Mouse (Mus musculus): ENCODE results near the gene Cacna1c. TPM values are rescaled to one million over a fixed set of nuclear protein-coding genes. Genes with fewer than 3 reads are reported as not detected.
A peak's percentile ranks its signal among the peaks of the same experiment; 100 is the strongest.

Cacna1c gene
- polyA plus RNA-seq, 1 experiment from 2014 or later = 2.1 TPM

DNA sequence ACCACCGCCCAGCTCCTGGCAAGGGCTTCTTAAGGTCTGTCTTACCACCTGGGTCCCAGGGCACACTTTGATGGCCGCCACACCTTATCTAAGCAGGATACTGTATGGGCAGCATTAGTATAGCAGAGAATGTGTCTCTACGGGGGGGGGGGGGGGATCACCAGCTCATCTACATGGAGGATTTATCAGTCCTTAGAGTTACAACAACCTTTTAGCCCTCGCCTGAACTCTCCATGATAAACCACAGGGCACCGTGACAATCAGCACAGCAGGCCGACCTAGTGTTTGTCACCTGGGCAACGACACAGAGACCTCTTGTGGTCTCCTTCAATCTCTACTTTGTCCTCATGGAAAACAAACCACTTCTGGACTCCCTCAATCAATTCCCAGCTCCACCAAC is 363.2 kb downstream of the Cacna1c start:
- DNase-seq (ENCODE audit: low read depth, low spot score) = no peak
- TF ChIP-seq CTCF (IDR thresholded peaks at IDR 0.05) = no peak
- no peaks in the 10 kb centered on the region for H3K27me3 ChIP-seq
- in situ Hi-C loops (cut with MboI; ENCODE audit: low pct_unique_long_range_greater_than_20kb) = loop anchor here (10.0 kb wide), 1 partner anchor 188 kb away; no protein-coding TSS in a partner anchor
- ChIA-PET POLR2A (no interaction called here), CTCF (interaction anchor here (1.3 kb wide), 1 partner anchor 186 kb away, joined by 3 read pairs; no protein-coding TSS in a partner anchor)
- no peak for ATAC-seq

DNA sequence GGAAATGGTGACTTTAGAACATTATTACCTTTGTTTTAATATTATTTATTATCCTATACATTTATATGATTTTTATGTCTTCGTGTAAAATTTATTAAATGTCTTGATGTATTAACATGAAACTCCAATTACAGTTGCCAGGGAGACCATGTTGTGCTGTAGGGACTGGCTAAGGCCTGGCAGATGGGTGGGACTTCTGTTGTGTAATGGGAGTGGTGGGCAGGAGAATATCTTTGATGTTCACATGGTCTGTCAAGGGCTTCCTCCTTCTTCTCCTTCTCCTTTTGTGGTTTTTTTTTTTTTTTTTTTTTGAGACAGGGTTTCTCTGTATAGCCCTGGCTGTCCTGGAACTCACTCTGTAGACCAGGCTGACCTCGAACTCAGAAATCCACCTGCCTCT is 363.6 kb downstream of the Cacna1c start:
- POLR2A ChIA-PET = no interaction called here
- no peak for ATAC-seq

DNA sequence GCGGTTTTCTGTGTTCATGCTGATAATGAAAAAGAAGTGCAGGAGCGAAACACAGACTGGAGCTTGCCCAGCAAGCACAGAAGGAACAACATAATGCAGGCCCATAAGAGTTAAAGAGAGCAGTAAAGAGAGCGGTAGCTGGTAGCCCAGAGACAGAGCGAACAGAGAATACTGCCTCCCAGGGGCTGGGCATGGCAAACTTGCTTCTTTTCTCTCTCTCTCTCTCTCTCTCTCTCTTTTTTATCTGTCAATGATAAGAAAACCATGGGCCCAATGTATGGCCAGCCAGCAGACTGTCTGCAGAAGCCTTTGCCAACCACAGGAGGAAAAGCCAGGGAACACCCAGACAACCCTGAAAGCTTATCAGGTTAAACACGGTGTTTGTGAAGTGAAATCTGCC is 365.4 kb downstream of the Cacna1c start:
- H3K27me3 ChIP-seq = no peaks in the 10 kb centered on the region
- CTCF ChIA-PET = no interaction called here
- in situ Hi-C loops (cut with MboI; ENCODE audit: low pct_unique_long_range_greater_than_20kb) = loop anchor here (10.0 kb wide), 1 partner anchor 186 kb away; no protein-coding TSS in a partner anchor
- ATAC-seq (no peak), DNase-seq (ENCODE audit: low read depth, low spot score) (no peak)
- POLR2A ChIA-PET = no interaction called here
- TF ChIP-seq CTCF (IDR thresholded peaks at IDR 0.05) = no peak

More for the DNA sequence above, 363.6 kb downstream of the Cacna1c start:
- DNase-seq (ENCODE audit: low read depth, low spot score) = no peak
- CTCF ChIA-PET = no interaction called here
- TF ChIP-seq CTCF (IDR thresholded peaks at IDR 0.05) = no peak
- in situ Hi-C loops (cut with MboI; ENCODE audit: low pct_unique_long_range_greater_than_20kb) = loop anchor here (10.0 kb wide), 1 partner anchor 188 kb away; no protein-coding TSS in a partner anchor
- H3K27me3 ChIP-seq = no peaks in the 10 kb centered on the region

DNA sequence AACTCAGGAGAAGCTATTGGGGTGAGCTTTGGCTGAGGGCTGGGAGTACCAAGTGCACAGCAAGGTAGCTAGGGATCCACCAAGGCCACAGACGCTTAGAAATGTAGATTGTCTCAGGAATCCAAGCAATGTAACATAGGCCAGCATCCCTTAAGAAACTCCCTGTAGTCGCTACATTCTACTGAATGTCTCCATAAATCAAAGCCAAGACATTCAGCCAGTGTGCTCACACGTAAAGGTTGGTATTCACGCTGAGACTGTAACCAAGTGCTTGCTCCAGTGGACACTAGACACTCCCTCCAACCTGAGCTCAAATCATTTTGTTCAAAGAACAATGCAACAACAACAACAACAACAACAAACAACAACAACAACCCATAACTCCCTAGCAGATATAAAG is 368.0 kb downstream of the Cacna1c start:
- in situ Hi-C loops (cut with MboI; ENCODE audit: low pct_unique_long_range_greater_than_20kb) = no loop called here
- ATAC-seq (no peak), DNase-seq (ENCODE audit: low read depth, low spot score) (no peak)
- H3K27me3 ChIP-seq = no peaks in the 10 kb centered on the region
- no peak for TF ChIP-seq CTCF (IDR thresholded peaks at IDR 0.05)
- CTCF ChIA-PET = interaction anchor here (1.1 kb wide), 1 partner anchor 9 kb away, joined by 3 read pairs; no protein-coding TSS in a partner anchor
- POLR2A ChIA-PET = interaction anchor here (0.6 to 0.7 kb wide), 2 partner anchors 123 to 309 kb away, joined by 3 to 5 read pairs; no protein-coding TSS in a partner anchor

DNA sequence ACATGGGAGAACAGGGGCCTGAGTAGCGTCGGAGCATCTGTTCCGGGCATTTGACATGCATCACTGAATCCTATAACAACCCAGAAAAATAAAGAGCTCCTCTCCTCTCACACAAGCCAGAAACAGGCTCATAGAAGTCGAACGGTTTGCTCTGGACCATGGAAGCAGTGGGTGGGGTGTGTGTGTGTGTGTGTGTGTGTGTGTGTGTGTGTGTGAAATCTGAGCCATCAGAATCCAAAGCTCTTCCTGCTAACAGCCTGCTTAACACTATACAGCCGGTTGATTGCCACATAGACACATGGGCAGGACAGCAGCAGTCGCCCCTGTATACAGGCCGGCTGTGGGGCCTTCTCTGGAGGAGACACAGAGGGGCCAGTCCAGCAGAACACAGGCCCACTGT is 368.7 kb downstream of the Cacna1c start:
- DNase-seq (ENCODE audit: low read depth, low spot score) = no peak
- no peak for ATAC-seq
- POLR2A ChIA-PET = interaction anchor here (0.6 to 0.7 kb wide), 2 partner anchors 122 to 308 kb away, joined by 3 to 5 read pairs; no protein-coding TSS in a partner anchor
- no peak for TF ChIP-seq CTCF (IDR thresholded peaks at IDR 0.05)
- CTCF ChIA-PET = interaction anchor here (1.1 kb wide), 1 partner anchor 8 kb away, joined by 3 read pairs; no protein-coding TSS in a partner anchor
- no peaks in the 10 kb centered on the region for H3K27me3 ChIP-seq
- in situ Hi-C loops (cut with MboI; ENCODE audit: low pct_unique_long_range_greater_than_20kb) = no loop called here

DNA sequence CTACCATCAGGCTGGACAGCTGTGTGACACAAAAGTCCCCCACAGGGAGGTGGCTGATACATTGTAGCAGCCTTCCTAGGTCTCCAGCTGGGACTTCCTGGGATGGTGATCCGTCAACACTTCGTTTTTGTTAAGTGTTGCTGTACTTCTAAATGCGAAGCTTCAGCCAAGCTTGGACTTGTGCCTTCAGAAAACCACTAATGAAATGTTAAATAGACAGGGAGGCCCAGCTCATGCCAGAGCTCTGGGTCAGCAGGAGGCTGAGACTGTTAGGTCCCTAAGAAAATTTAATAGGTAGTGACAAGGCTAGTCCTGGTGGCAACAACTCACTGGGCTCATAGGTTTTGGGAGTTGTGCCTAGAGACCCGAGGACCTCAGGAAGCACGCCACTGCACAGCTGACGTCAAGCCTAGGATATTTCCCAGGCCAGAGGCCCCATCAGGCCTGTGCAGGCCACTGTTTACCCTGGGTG is 370.8 kb downstream of the Cacna1c start:
- POLR2A ChIA-PET = no interaction called here
- no peak for TF ChIP-seq CTCF (IDR thresholded peaks at IDR 0.05)
- DNase-seq (ENCODE audit: low read depth, low spot score) = no peak
- ATAC-seq = no peak
- CTCF ChIA-PET = interaction anchor here (1.0 kb wide), 1 partner anchor 179 kb away, joined by 3 read pairs; no protein-coding TSS in a partner anchor
- in situ Hi-C loops (cut with MboI; ENCODE audit: low pct_unique_long_range_greater_than_20kb) = no loop called here
- no peaks in the 10 kb centered on the region for H3K27me3 ChIP-seq

DNA sequence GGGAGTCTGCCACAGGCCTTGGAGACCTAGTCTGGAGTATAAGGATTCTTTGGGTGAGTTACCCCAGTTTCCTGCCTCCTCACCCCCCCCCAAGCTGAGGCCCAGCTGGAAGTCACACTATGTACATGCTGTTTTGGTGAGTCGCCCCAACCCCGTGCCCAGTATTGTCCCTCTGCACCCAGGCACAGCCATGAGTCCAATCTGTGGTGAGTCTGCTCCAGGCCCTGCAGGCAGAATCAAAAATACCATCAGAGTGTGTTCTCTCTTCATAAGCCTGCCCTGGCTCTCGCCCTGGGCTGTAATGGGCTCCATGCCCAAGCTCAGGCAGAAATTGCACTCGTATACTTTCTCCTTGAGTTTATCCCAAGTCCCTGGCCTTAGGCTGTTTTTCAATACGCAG is 374.7 kb downstream of the Cacna1c start:
- ChIA-PET CTCF (interaction anchor here (1.3 kb wide), 1 partner anchor 96 kb away, joined by 3 read pairs; no protein-coding TSS in a partner anchor), POLR2A (interaction anchor here (0.9 kb wide), 1 partner anchor 113 kb away, joined by 4 read pairs; no protein-coding TSS in a partner anchor)
- no peaks in the 10 kb centered on the region for H3K27me3 ChIP-seq
- TF ChIP-seq CTCF (IDR thresholded peaks at IDR 0.05) = no peak
- in situ Hi-C loops (cut with MboI; ENCODE audit: low pct_unique_long_range_greater_than_20kb) = no loop called here
- peak; percentile 51 for DNase-seq (ENCODE audit: low read depth, low spot score)
- peak; percentile 28 for ATAC-seq

DNA sequence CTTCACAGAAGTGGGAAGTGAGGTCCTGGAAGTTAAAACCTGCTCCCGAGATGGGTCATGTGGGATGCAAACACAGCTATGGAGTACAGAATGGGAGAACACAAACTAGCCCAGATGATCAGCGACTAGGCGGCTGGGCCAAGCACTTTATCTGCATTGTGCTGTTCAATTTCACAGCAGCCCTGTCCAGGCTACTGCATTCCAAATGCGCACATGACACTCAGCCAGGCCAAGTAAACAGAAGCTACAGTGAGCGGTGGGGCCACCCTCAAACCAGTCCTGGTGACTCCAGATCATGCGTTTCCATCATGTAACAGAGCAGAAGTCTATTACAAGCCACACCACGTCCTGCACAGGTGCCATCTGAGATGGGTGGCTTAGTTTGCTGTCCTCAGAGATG is 376.6 kb downstream of the Cacna1c start:
- CTCF ChIA-PET = interaction anchor here (1.0 kb wide), 1 partner anchor 9 kb away, joined by 3 read pairs; no protein-coding TSS in a partner anchor
- DNase-seq (ENCODE audit: low read depth, low spot score) (no peak), ATAC-seq (no peak)
- no peak for TF ChIP-seq CTCF (IDR thresholded peaks at IDR 0.05)
- in situ Hi-C loops (cut with MboI; ENCODE audit: low pct_unique_long_range_greater_than_20kb) = no loop called here
- H3K27me3 ChIP-seq = no peaks in the 10 kb centered on the region
- POLR2A ChIA-PET = no interaction called here

DNA sequence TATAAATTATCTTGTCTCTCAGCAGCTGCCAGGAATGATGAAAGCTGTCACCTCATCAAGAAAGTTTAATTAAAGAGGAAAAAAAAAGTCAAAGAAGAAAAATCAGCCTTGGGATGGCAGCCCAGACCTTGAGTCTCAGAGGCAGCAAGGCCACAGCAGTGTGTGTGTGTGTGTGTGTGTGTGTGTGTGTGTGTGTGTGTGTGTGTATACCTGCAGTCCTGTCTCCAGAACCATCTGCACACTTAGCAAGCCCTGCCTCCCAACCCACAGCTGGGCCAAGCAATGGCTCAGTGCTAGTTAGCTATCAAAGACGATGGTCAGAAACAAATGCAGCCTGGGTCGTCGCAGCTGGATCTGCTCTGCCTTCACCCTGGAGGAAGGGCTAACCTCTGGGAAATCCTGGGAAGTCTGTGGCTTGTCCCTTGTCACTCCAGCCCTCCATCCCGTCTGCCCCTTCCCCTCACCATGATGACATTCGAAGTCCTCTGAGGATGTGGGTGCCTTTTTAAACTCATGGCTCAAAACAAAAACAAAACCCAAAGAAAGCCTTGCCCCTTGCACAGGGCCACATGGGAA is 378.2 kb downstream of the Cacna1c start:
- DNase-seq (ENCODE audit: low read depth, low spot score) = no peak
- no peak for TF ChIP-seq CTCF (IDR thresholded peaks at IDR 0.05)
- in situ Hi-C loops (cut with MboI; ENCODE audit: low pct_unique_long_range_greater_than_20kb) = no loop called here
- no peak for ATAC-seq
- CTCF ChIA-PET = no interaction called here
- POLR2A ChIA-PET = no interaction called here
- H3K27me3 ChIP-seq = no peaks in the 10 kb centered on the region

DNA sequence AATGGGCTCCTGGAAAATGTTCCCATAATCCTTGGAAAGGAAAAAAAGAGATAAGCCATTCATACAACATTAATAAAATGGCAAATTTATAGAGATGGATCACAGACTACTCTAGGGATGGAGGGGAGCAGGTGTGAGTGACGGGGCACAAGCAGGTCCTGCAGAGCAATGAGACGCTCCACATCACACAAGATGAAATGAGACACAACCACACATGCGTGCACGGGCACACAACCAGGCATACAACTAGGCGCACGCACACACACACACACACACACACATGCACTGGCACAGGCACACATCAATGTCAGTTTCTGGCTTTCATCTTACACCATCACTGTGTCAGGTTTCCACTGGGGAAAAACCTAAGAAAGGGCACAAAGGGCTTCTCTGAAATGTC is 380.0 kb downstream of the Cacna1c start:
- no peak for ATAC-seq
- ChIA-PET CTCF (no interaction called here), POLR2A (no interaction called here)
- no peak for TF ChIP-seq CTCF (IDR thresholded peaks at IDR 0.05)
- in situ Hi-C loops (cut with MboI; ENCODE audit: low pct_unique_long_range_greater_than_20kb) = no loop called here
- H3K27me3 ChIP-seq = no peaks in the 10 kb centered on the region
- DNase-seq (ENCODE audit: low read depth, low spot score) = no peak

DNA sequence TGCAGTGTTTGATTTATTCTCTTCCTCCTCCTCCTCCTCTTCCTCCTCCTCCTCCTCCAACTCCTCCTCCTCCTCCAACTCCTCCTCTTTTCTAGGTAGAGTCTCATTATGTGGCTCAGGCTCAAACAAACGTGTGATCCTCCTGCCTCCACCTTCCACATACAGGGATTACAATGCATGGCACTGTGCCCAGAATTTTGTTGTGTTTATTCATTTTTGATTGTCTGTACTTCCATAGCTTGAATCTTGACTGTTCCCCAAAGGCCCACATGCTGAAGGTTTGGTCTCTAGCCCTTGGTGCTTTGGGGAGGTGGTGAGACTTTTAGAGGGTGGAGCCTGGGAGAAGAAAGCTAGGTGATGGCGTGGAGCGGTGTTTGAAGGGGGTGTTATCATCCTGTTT is 383.7 kb downstream of the Cacna1c start:
- TF ChIP-seq CTCF (IDR thresholded peaks at IDR 0.05) = no peak
- ChIA-PET POLR2A (interaction anchor here (0.8 kb wide), 1 partner anchor 311 kb away, joined by 4 read pairs; no protein-coding TSS in a partner anchor), CTCF (no interaction called here)
- DNase-seq (ENCODE audit: low read depth, low spot score) (no peak), ATAC-seq (no peak)
- H3K27me3 ChIP-seq = no peaks in the 10 kb centered on the region
- in situ Hi-C loops (cut with MboI; ENCODE audit: low pct_unique_long_range_greater_than_20kb) = no loop called here

All from Patski (cell line).